Mouse (Mus musculus): ENCODE data around the gene Spag16. TPM values are rescaled to one million over a fixed set of nuclear protein-coding genes. Genes with fewer than 3 reads are reported as not detected.

Gene Spag16
- polyA plus RNA-seq, 1 experiment: not detected

GRCm38 (mm10) chr1:70354014-70354413 lies 527.2 kb downstream of the Spag16 start:
- no peak for DNase-seq (ENCODE audit: low read depth, low spot score)

GRCm38 (mm10) chr1:70371721-70372120 lies 545.0 kb downstream of the Spag16 start:
- no peak for DNase-seq (ENCODE audit: low read depth, low spot score)
- WGBS: 62% methylated on average over 4 of the region's 4 CpGs

- WGBS: 91% methylated on average over 7 of the region's 7 CpGs
- DNase-seq (ENCODE audit: low read depth, low spot score): no peak
These were observed 553.3 kb downstream of the Spag16 start for GRCm38 (mm10) chr1:70380096-70380495.

- 70% methylated on average over 9 of the region's 9 CpGs for WGBS
- no peak for DNase-seq (ENCODE audit: low read depth, low spot score)
These were observed 615.7 kb downstream of the Spag16 start for GRCm38 (mm10) chr1:70442209-70443080.

- DNase-seq (ENCODE audit: low read depth, low spot score): no peak
- 80% methylated on average over 1 of the region's 1 CpGs for WGBS
These were observed 653.1 kb downstream of the Spag16 start for GRCm38 (mm10) chr1:70479864-70480263.

GRCm38 (mm10) chr1:70518918-70519317 lies 692.1 kb downstream of the Spag16 start:
- no peak for DNase-seq (ENCODE audit: low read depth, low spot score)

- 80% methylated on average over 2 of the region's 2 CpGs for WGBS
These were observed 700.4 kb downstream of the Spag16 start for GRCm38 (mm10) chr1:70527134-70527533.

GRCm38 (mm10) chr1:70529771-70530170 lies 703.0 kb downstream of the Spag16 start:
- 55% methylated on average over 2 of the region's 2 CpGs for WGBS

More at GRCm38 (mm10) chr1:70527134-70527533, 700.4 kb downstream of the Spag16 start:
- DNase-seq (ENCODE audit: low read depth, low spot score): no peak

GRCm38 (mm10) chr1:70551839-70552238 lies 725.1 kb downstream of the Spag16 start:
- WGBS: 69% methylated on average over 2 of the region's 2 CpGs

More at GRCm38 (mm10) chr1:70529771-70530170, 703.0 kb downstream of the Spag16 start:
- no peak for DNase-seq (ENCODE audit: low read depth, low spot score)

GRCm38 (mm10) chr1:70621805-70622204 lies 795.0 kb downstream of the Spag16 start:
- DNase-seq (ENCODE audit: low read depth, low spot score): no peak
- WGBS: 75% methylated on average over 3 of the region's 3 CpGs

More at GRCm38 (mm10) chr1:70551839-70552238, 725.1 kb downstream of the Spag16 start:
- DNase-seq (ENCODE audit: low read depth, low spot score): no peak

- WGBS: 65% methylated on average over 5 of the region's 5 CpGs
- no peak for DNase-seq (ENCODE audit: low read depth, low spot score)
These were observed 798.2 kb downstream of the Spag16 start for GRCm38 (mm10) chr1:70624803-70625460.

GRCm38 (mm10) chr1:70652719-70653118 lies 825.9 kb downstream of the Spag16 start:
- no peak for DNase-seq (ENCODE audit: low read depth, low spot score)
- 84% methylated on average over 4 of the region's 4 CpGs for WGBS

GRCm38 (mm10) chr1:70692529-70692928 lies 865.8 kb downstream of the Spag16 start:
- DNase-seq (ENCODE audit: low read depth, low spot score): no peak
- 77% methylated on average over 2 of the region's 2 CpGs for WGBS

GRCm38 (mm10) chr1:70700270-70700669 lies 873.5 kb downstream of the Spag16 start:
- DNase-seq (ENCODE audit: low read depth, low spot score): no peak
- WGBS: 79% methylated on average over 5 of the region's 5 CpGs

- 67% methylated on average over 3 of the region's 3 CpGs for WGBS
- DNase-seq (ENCODE audit: low read depth, low spot score): no peak
These were observed 877.2 kb downstream of the Spag16 start for GRCm38 (mm10) chr1:70703934-70704333.

GRCm38 (mm10) chr1:70705821-70706220 lies 879.1 kb downstream of the Spag16 start:
- WGBS: 73% methylated on average over 3 of the region's 3 CpGs

GRCm38 (mm10) chr1:70725045-70725444 lies 898.3 kb downstream of the Spag16 start:
- 59% methylated on average over 5 of the region's 5 CpGs for WGBS
- DNase-seq (ENCODE audit: low read depth, low spot score): no peak

More at GRCm38 (mm10) chr1:70705821-70706220, 879.1 kb downstream of the Spag16 start:
- no peak for DNase-seq (ENCODE audit: low read depth, low spot score)

GRCm38 (mm10) chr1:70725655-70726066 lies 898.9 kb downstream of the Spag16 start, which contains the start of gene Vwc2l:
Gene Vwc2l (plus strand): TSS chr1:70725715.
- 13% methylated on average over 13 of the region's 13 CpGs for WGBS
- no peak for DNase-seq (ENCODE audit: low read depth, low spot score)
